Mouse (Mus musculus) heart, postnatal 25 days (tissue): ENCODE measurements at regions not wholly inside any gene's neighbourhood (a gene's known extent, or its start where the extent isn't known, plus 50 kb on each side); places are given as distances from the start of the nearest gene placed in this dataset.

Experiments
- DNase-seq: peaks from one replicate; pipeline ENCODE4 v3.0.0; 2022; ENCODE audit warnings: low spot score
- intact Hi-C: fragments of 180-260 bp; cut with DNase I; formaldehyde crosslinking; loops from one replicate; pipeline ENCODE4 v1.15.1; 2025

GRCm38 (mm10) chr14:66584699-66585098 lies 575.7 kb upstream of the Gulo start:
- intact Hi-C loops: no loop called here
- DNase-seq: no peak

- DNase-seq: no peak
- intact Hi-C loops: no loop called here
Measured at GRCm38 (mm10) chr14:66579904-66580492, 571.0 kb upstream of the Gulo start.

- no peak for DNase-seq
- intact Hi-C loops: no loop called here
Measured at GRCm38 (mm10) chr14:66566600-66566999, 557.6 kb upstream of the Gulo start.

GRCm38 (mm10) chr14:66562744-66563143 lies 553.7 kb upstream of the Gulo start:
- DNase-seq: no peak
- intact Hi-C loops: no loop called here

GRCm38 (mm10) chr14:66561715-66562114 lies 552.7 kb upstream of the Gulo start:
- intact Hi-C loops: no loop called here
- no peak for DNase-seq

GRCm38 (mm10) chr14:66561042-66561590 lies 552.1 kb upstream of the Gulo start:
- intact Hi-C loops: no loop called here
- no peak for DNase-seq

- DNase-seq: no peak
Measured at GRCm38 (mm10) chr14:66558393-66558792, 549.4 kb upstream of the Gulo start.

GRCm38 (mm10) chr14:66557631-66558030 lies 548.6 kb upstream of the Gulo start:
- intact Hi-C loops: no loop called here
- peak; percentile 52 for DNase-seq

More at GRCm38 (mm10) chr14:66558393-66558792, 549.4 kb upstream of the Gulo start:
- intact Hi-C loops: no loop called here

GRCm38 (mm10) chr14:66538498-66538897 lies 529.5 kb upstream of the Gulo start:
- intact Hi-C loops: loop anchor here (10.0 kb wide), 1 partner anchor 64 kb away; no protein-coding TSS in a partner anchor

GRCm38 (mm10) chr14:66534671-66535070 lies 525.7 kb upstream of the Gulo start:
- DNase-seq: no peak

More at GRCm38 (mm10) chr14:66538498-66538897, 529.5 kb upstream of the Gulo start:
- no peak for DNase-seq

GRCm38 (mm10) chr14:66528135-66528534 lies 519.1 kb upstream of the Gulo start:
- DNase-seq: no peak
- intact Hi-C loops: no loop called here

More at GRCm38 (mm10) chr14:66534671-66535070, 525.7 kb upstream of the Gulo start:
- intact Hi-C loops: loop anchor here (10.0 kb wide), 1 partner anchor 60 kb away; no protein-coding TSS in a partner anchor

- intact Hi-C loops: no loop called here
- DNase-seq: no peak
Measured at GRCm38 (mm10) chr14:66527061-66527460, 518.1 kb upstream of the Gulo start.

- DNase-seq: no peak
- intact Hi-C loops: no loop called here
Measured at GRCm38 (mm10) chr14:66522856-66523400, 513.9 kb upstream of the Gulo start.

GRCm38 (mm10) chr14:66521836-66522629 lies 513.0 kb upstream of the Gulo start:
- DNase-seq: no peak
- intact Hi-C loops: no loop called here

- DNase-seq: no peak
- intact Hi-C loops: no loop called here
Measured at GRCm38 (mm10) chr14:66516770-66517169, 507.8 kb upstream of the Gulo start.

- no peak for DNase-seq
- intact Hi-C loops: no loop called here
Measured at GRCm38 (mm10) chr14:66510750-66511149, 501.7 kb upstream of the Gulo start.

GRCm38 (mm10) chr14:66510218-66510617 lies 501.2 kb upstream of the Gulo start:
- DNase-seq: no peak
- intact Hi-C loops: no loop called here

- intact Hi-C loops: no loop called here
- DNase-seq: no peak
Measured at GRCm38 (mm10) chr14:66509706-66510105, 500.7 kb upstream of the Gulo start.

- DNase-seq: no peak
- intact Hi-C loops: no loop called here
Measured at GRCm38 (mm10) chr14:66501995-66502394, 493.0 kb upstream of the Gulo start.

- intact Hi-C loops: no loop called here
- DNase-seq: peak; percentile 62
Measured at GRCm38 (mm10) chr14:66499896-66500295, 490.9 kb upstream of the Gulo start.

GRCm38 (mm10) chr14:66495146-66495545 lies 486.1 kb upstream of the Gulo start:
- intact Hi-C loops: no loop called here
- no peak for DNase-seq
